Mouse (Mus musculus): ENCODE data around the gene Tmem184b.

The Tmem184b gene

DNA sequence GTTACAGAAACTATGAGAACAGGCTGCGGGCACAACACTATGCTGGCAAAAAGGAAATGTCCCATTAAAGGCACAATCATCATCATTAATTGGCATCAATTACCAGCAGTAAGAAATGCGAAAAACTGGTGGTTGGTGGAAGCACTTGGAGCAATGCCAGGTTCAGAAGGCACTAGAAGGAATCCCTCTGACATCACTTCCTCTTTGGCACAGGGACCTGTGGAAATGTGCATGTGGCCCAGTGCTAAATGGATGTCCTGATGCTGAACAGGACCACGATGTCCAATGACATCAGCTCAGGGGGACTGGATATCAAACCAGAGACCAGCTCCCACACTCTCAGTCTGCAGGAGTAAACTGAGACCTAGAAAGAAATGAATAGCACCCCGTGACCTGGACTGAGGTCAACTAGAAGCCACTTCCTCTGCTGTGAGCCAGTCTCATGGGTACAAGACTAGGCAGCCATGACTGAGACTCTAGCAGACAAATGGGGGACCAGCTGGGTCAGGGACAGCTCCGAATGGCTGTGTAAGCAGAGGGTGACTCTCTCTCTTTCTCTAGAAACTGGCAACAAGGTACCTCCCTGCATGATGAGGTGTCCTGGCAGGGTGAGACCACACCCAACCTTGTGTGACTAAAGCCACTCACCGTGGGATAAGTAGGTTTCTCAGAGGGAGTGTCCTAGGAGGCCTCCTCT, 60.6 kb downstream of the Tmem184b start:
- no peak for DNase-seq (ENCODE audit: low spot score in 2 of 2)

DNA sequence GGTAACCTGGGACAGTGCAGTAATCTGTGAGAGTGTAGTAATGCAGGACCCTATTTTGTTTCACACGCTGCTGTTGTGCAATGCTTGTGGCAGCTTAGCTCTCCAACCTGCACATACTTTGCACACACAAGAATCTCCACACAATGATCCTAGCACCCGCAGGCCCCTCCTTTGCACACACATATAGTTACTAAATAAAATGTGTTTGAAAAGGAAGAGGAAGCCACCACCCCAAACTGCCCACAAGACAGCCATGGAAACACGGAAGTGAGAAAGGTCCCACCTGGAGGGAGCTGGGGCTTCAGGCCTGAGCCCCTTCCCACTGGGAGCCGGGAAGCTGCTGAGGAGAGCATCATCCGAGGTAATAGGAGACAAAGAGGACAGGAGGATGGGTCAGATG, 64.4 kb downstream of the Tmem184b start:
- no peak for DNase-seq (ENCODE audit: low spot score in 2 of 2)

DNA sequence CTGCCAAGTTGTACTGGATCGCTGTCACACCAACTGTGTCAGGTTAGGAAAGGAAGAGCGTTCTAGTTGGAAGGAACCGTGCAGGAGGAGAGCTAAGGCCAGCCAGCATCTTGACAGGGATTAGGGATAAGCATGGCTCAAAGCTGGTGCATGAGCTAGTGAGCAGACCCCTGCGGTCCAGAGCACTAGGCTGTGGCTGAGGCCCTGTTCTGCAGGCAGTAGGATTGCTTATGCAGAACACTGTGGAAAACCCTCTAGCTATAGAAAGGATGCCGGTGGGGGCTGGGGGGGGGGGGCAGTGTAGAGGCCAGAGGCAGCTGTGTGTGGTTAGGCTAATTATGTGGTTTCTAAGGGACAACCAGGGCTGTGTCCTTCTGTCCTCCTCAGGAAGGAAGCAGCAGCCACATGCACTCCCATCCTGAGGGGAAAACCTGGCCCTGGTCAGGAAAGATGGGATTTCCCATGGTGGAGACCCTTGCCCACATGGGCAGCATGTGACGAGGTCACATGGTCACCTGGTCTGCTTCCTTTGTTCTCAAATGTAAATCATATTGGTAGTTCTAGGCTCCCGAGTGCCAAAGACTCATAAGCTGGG, 68.2 kb downstream of the Tmem184b start:
- no peak for DNase-seq (ENCODE audit: low spot score in 2 of 2)

DNA sequence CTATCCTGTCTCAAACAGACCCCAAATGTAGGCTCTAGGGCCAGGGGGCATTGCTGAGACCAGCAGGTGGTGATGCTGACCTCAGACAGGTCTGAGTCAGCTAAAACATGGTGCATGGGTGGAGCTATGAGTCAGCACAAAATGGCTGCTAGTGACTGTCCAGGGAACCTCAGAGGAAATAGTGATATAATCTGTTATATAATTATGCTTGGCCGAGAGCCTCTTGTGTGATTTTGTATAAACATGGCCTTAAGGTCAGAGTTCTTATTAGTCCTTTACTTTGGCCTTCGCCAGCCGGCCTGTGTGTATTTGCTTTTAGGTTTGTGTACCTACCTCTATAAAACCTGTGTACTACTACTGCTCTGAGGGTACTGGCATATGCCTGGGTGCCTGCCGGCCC, 70.0 kb downstream of the Tmem184b start:
- peak in 1 of 2 experiments; percentile 43 for DNase-seq (ENCODE audit: low spot score in 2 of 2)

DNA sequence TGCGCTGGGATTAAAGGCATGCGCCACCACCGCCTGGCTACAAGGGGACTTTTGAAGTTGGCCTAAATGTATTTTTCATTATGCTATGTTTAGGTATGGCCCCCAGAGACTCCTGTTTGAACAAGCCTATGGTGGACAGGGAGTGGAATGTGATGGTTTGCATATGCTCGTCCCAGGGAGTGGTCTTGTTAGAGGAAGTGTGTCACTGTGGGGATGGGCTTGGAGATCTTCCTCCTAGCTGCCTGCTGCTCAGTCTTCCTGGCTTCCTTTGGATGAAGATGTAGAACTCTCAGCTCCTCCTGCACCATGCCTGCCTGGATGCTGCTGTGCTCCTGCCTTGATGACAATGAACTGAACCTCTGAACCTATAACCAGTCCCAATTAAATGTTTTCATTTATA, 72.8 kb downstream of the Tmem184b start:
- DNase-seq (ENCODE audit: low spot score in 2 of 2), result no peak

DNA sequence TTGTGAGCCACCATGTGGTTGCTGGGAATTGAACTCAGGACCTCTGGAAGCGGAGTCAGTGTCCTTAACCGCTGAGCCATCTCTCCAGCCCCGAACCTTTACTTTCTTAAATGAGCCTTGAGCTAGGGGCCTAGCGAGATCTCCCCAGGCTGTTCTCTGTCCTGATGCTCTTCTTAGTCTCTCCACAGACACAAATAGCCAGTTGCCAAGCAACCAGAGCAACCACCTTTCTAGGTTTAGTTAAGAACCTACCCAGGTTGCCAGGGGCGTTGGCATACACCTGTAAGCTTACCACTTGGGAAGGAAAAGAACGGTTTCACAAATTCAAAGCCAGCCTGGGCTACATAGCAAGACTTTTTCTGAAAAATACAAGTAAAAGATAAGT, 73.4 kb downstream of the Tmem184b start:
- no peak for DNase-seq (ENCODE audit: low spot score in 2 of 2)

DNA sequence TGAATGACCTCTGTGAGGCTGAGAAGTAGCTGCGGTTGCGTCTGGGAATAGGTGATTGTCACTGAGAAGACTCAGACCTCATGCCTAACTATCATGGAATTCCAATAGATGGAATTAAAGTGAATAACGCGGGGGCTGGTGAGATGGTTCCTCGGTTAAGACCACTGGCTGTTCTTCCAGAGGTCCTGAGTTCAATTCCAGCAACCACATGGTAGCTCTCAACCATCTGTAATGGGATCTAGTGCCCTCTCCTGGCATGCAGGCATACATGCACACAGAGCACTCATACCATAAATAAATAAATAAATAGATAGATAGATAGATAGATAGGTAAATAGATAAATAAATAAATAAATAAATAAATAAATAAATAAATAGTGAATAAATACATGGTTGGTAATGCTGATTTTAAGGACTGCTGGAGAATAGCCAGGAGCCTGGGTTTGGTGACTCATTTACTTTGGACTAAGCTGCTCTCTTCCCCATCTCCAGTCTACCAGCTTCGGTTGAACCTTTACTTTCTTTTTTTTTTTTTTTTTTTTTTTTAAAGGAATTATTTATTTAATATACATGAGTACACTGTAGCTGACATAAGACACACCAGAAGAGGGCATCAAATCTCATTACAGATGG, 73.9 kb downstream of the Tmem184b start:
- DNase-seq (ENCODE audit: low spot score in 2 of 2), result no peak

DNA sequence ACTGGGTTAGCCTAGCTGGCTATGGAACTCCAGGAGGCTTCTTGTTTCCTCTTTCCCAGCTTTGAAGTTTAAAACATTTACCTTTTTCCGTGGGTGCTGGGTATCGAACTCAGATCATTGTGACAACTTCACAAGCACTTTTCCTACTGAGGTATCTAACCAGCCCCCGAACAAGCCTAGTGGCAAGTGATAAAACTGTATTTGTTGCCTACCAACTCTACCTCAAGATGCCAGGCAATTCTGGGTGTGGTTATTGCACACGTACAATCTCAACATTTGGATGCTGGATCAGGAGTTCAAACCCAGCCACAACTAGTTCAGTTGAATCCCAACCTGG, 74.5 kb downstream of the Tmem184b start:
- no peak for DNase-seq (ENCODE audit: low spot score in 2 of 2)

DNA sequence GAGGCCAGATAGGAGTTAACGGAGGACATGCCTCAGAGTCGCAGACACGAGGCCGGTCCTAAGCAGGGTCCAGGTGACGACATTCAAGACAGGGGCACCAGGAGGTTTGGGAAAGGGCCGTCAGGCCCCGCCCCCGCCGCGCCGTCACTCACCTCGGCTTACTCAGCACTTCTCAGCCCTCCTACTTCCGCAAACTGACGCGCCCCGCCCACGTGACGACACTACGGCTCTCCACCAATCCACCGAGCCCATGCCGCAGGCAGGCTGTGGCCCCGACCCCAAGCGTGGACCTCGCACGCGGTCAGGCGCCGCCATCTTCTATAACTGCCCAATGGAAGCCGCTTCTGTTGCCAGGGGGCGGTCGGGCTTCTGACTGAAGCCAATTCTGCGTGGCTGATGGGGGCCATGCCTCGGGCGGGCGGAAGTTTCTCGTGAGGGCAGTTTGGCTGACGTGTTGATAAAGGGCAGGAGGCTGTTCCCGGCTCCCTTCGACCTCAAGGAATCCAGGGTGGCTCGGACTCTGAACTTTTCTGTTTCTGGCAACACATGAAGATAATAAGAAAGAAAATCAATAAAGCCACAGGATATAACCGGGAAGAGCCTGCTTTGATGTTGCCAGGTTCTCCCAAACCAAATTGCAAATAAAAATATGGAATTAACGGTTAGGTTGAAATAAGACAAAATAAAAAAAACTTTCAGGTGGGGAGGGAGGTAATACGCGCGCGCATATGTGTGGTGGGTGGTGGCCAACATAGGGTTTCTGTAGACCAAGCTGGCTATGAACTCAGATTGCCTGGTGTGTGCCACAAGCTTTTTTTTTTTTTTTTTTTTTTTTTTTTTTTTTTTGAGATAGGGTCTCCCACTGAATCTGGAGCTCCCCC, 75.1 kb downstream of the Tmem184b start, which contains the start of gene Pla2g6:
Gene Pla2g6, minus strand, starts transcription at position 333 of the 881 bp plus-strand sequence.
- peak; percentile 97 to 99 for DNase-seq (ENCODE audit: low spot score in 2 of 2)

DNA sequence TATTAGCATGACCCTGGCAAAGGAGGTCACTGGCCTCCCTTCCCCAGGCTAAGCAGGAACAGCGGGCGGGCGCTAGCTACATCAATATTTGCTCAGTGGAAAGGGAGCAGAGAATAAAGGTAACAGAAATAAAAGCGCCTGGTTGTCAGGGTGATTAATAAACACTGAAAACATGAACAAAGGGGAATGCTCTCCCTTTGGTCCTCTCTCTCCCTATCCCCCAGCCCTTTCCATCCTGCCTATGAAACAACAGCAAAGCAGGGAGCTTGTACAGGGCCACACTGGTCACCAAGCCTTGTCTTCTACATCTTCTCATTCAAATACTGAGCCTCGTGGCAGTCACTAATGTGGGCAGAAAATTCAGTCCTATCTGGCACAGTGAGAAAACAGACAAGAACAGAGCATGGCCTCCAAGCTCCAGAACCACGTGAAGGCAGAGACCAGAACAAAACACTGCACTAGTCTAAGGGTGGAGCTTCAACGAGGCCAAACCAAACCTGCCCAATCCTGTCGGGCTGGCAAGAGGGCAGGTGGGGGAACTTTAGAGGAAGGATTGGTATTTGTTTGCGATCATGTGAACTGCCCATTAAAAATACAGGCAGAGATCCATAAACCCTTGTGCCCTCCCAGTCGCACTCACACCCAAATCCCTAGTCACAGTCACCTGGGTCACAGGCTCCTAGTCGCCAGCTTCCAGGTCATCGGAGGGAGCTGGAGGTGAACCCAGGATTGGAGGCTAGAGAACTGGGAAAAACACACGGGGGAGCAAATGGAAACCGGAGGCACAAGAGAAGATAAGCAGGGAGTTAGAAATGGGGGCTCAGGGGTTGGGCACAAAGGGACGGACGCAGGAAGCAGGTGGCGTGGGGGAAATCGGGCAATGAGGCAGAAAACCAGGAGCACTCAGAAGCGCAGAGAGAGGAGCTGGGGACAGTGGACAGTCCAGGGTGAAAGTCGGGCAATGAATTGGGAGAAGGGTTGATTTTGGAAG, 76.1 kb downstream of the Tmem184b start:
- peak; percentile 61 to 72 for DNase-seq (ENCODE audit: low spot score in 2 of 2)

DNA sequence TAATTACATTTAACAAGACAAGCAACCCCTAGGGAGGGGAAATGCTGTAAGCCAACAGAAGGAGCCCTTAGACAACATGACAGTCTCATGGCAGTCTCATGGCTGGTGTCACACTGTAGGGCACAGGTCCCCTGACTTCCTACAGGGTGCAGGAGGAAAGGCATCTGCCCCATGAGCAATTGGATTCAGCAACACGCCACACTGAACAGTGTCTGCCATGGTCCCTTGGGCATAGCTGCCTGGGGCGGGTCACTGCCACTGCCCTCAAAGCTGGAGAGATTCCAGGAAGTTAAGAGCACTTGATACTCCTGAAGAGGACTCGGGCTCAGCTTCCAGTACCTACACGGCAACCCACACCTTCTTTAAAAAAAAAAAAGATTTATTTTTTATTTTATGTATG, 77.1 kb downstream of the Tmem184b start:
- no peak for DNase-seq (ENCODE audit: low spot score in 2 of 2)

DNA sequence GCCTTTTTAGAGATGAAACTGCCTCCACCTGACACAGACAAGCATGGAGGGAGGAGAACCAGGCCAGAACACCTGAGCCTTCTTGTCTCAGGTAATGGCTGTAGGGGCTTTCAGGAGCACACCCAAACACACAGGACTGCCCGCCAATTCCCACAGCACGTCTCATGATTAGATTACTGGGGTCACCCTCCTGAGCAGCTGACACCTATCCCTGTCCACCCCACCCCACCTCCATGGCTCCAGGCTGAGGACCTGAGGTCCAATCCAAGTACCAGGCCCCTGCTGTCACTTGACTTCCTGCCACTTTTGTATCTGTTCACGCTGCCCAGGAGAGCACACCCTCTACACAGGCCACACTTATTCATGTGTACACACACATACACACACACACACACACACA, 77.6 kb downstream of the Tmem184b start:
- DNase-seq (ENCODE audit: low spot score in 2 of 2), result no peak

DNA sequence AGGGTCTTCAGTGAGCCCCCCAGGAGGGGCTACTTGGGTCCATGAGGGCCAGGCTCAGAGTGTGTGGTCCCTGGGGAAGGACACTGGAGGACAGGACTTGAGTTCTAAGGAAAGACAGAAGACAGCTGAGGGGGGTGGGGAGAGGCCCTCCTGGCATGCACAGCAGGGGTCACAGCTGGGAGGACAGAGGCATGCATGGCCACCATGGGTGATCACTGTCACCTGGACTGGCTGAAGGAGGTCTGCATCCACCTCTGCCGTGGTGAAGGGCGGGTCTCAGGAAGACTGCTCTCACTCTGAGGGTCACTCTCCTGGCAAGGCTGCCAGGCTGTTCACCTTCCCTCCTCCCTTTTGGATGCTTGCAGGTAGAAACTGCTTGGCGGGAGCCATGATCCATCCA, 79.0 kb downstream of the Tmem184b start:
- no peak for DNase-seq (ENCODE audit: low spot score in 2 of 2)

DNA sequence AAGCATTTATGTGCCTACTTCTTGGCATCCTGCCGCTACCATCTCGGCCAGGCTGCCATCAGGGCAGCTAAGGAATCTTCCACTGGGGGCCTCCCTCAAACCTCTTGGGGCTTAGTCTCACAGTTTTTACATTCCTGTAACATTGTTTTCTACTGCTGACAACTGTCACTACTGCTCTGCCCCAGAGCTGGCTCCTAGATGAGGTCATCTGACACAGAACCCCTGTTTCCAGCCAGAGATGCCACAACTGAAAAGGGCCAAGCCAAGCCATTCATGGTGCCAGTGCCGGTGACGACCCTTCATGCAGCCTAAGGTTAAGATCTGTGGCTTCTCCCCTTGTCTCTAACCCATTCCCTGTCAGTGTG, 79.6 kb downstream of the Tmem184b start:
- DNase-seq (ENCODE audit: low spot score in 2 of 2), result no peak

DNA sequence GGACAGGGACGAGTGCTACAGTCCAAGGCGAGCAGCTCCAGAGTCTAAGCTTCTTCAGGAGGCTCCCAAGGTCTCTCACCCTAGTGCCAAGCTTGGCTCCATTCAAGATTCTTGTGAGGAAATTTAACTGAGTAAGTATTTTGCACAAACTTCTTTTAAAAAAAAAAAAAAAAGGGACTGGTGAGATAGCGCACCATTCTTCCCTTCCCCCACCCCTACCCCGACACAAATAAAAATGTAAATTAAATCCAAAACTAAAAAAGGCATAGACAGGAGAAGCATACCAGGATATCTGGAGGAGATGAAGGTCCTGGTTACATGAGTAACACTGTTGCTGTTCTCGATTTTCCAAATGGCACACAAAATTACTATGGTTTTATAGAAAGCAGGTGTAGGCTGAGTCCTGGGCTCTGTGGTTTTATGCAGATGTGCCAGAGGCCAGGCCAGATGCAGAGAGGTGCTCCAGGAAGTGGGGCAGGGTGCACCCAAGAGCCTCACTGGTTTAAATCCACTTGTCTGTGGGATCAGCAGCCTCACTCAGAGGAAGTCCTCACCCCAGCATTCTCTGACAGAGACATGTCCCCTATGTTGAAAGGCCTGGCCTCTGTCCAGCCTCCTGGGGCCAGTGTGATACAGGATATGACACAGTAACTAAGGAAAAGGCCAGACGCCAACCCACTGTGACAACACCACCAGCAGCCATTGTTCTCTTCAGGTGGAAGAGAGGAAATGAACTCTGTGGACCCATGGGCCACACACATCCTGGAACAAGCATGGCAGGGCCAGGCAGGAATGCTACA, 80.2 kb downstream of the Tmem184b start:
- DNase-seq (ENCODE audit: low spot score in 2 of 2), result peak; percentile 18 to 82

DNA sequence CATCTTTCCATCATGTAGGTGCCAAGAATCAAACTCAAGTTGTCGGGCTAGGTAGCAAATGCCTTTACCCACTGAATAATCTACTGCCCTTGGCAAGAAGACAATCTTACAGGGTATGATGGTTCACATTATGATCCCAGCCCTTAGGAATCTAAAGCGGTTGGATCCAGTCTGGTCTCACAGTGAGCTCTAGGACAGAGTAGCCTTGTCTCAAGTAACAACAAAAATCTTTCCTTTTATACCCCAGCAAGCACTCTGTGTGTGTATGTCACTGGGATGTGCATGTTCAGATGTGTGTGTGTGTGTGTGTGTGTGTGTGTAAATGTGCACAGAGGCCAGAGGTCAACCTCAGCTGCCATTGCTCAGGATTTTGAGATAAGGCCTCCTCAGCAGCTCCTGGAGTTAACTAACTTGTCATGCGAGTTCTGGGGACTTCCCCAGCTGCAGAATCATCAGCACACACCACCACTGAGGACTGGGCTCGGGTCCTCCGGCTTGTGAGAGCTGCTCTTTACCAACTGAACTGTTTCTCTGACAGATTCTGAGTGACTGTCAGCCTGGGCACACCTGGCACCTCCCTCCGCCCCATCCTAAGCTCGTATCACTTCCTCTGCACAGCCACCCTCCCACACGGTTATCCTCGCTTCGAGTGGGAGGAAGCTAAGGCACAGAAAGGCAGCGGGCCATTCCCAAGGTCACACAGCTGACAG, 80.9 kb downstream of the Tmem184b start:
- peak; percentile 50 to 55 for DNase-seq (ENCODE audit: low spot score in 2 of 2)

DNA sequence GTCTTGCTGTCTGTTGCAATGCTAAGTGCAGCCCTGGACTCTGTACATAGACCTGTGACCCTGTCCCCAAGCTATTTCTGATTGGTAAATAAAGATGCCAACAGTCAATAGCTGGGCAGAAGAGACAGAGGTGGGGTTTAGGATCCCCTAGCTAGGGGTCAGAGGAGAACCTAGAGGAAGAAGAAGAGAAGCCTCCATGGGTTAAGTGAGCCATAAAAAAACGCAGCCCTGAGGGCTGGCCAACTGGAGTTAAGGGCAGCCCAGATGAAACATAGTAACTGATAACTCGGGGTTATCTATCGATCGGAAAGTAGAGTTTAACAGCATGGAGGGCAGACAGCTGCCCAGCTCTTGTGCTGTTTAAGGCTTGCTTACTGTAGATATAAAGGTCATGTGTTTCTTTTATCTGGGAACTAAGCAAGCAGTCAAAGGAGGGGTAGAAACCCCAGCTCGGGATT, 81.6 kb downstream of the Tmem184b start:
- DNase-seq (ENCODE audit: low spot score in 2 of 2), result no peak

DNA sequence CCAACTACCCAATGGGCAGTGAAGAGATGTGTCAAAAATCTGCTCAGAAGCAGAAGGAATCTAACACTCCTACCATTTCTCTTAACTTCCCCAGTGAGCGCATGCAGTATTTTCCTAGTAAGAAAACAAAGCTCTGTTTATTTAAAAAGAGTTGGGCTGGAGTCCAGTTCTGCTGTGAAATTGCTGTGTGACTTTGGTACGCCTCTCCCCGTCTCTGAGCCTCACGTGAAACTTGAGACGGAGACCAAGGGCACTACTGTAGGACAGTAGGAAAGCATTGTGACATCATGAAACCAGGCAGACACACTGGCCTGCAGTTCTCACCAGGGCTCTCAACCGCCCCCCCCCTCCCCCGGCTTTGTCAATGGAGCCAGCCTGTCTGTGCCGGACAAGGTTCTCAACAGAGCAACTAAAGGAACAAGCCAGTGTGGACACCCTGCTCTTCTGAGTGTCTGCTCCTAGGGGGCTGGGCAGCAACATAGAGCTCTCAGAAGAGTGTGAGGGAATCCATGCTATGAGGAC, 89.5 kb downstream of the Tmem184b start:
- DNase-seq (ENCODE audit: low spot score in 2 of 2), result no peak

Measured in urinary bladder, postnatal 36 days (tissue).